Mouse (Mus musculus): ENCODE measurements around the gene 1700069L16Rik.

Gene 1700069L16Rik

DNA sequence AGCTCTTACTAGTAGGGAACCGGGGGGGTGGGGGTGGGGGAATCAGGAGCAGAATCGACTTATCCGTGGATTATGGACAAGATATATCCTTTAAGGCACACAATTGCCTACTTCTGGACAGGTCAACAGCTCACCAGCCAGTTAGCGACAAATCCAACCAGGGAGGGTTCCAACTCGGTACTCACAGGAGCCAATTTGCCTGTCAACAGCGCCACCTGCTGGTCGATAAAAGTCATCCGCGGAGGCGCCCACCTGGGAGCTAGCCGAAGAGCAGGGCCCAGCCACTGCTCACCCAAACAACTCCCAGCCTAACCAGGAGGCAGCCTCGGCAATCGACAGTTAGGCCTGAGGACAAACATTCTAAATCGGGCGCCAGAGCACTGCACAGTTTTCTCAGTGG lies at the start of gene 1700069L16Rik:
Gene 1700069L16Rik, minus strand, starts transcription at position 327 of the 400 bp plus-strand sequence.
- peak; percentile 90 for DNase-seq (ENCODE audit: low read depth, low spot score)

DNA sequence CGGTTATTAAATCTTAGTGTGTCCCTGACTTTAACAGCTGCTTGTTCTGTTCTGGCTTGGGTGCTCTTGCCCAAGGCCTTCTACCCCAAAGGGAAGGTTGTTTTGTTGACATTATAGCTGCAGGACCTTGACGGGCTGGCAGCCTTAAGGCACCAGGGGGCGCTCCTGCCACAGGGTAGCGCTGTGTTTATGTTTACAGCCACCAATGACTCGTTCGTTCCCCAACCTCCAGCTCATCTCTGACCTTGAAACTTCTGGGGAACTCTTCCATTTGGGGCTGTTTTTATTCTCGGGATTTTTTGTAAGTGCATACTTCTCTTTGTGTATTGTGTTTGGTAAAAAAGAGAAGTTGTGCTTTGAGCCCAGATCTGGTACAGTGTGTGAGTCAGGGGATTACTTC lies 49.1 kb upstream of the 1700069L16Rik start:
- peak; percentile 84 for DNase-seq (ENCODE audit: low read depth, low spot score)

DNA sequence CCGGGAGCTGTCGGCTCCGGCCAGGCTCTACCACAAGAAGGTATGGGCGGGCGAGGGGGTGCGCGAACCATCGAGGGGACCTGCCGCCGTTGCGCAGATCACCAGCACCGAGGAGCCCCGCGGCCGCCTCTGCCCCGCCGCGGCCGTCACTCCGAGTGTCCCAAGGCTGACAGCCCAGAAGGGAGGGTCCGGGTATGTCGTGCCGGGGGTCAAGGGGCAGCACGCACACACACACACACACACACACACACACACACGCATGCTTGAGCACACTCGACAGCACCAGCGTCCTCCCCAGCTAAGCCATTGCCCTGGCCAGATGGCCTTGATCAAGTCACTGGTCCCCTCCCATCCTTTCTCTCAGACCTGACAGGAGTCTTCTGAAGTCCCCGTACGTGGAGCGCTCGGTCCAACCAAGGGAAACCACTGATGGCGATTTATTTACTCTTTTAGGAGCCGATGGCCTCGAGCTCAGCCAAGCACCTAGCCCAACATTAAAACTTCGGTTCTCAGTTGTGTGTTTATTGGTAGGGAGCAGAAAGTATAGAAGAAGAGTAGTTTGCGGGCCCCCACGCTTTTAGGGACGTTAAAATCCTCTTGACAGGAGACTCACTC lies 48.4 kb upstream of the 1700069L16Rik start:
- peak; percentile 26 for DNase-seq (ENCODE audit: low read depth, low spot score)

DNA sequence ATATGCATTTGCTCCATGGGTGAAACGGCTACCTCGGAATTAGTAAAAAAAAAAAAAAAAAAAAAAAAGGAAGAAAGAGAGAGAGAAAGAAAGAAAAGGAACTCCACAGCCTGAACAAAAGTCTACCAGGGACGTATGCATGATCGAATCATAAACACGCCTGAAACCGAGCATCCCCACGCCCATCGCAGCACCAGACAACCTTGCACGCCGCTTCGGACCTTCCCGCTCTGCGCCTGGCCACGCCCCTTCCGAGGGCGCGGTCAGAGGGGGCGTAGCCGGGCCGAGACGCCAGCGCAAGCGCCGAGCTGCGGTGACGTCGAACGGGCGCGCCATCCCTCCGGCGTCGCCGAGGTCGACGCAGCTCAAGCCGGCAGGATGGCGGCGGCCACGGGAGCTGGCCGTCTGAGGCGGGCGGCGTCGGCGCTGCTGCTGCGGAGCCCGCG lies 47.9 kb upstream of the 1700069L16Rik start, which contains the start of the genes Sart3 and Iscu:
Gene Sart3, minus strand, starts transcription at position 61 of the 446 bp plus-strand sequence.
Gene Iscu, plus strand, starts transcription at position 299 of the 446 bp plus-strand sequence.
- peak; percentile 95 for DNase-seq (ENCODE audit: low read depth, low spot score)

DNA sequence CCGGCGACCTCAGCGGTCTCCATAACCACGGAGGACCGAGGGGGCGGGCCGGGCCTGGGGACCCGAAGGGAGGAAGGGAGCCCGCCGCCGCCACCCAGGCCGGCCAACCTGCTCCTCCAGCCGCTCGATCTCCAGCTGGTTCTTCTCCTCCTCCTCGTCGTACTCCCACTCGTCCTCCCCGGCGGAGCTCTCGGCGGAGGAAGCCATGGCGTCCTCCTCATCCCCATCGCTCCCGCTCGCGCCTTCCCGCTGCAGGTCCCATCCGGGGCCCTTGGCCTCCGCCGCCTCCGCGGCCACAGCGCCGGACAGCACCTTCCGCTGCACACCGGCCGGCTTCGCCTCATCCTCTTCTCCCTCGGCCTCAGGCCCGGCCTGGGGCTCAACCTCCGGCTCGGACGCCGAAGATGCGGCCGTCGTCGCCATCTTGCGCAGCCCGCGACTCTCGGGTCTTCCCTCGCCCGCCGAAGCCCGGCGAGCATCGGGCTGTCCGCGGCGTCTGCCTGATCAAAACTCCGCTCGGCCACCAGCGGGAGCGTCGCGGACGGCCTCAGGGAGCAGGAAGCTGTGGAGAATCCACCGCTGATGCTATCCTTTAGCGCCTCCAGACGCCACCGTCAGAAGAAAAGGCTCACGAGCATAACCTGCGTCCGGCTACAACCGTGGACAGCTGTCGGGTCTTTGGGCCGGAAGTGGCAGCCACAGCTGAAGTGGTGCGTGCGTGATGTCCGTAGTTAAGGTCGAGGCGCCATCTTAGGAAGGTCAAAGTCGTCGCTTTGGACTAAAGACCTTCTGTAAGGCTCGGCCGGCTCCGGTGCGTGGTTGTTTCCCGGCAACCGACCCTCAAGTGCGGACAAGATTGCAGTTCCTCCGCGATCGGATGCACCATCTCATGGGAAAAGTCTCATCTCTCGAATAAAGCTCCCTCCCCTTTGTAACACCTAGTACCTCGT lies 46.9 kb upstream of the 1700069L16Rik start:
- peak; percentile 93 for DNase-seq (ENCODE audit: low read depth, low spot score)

DNA sequence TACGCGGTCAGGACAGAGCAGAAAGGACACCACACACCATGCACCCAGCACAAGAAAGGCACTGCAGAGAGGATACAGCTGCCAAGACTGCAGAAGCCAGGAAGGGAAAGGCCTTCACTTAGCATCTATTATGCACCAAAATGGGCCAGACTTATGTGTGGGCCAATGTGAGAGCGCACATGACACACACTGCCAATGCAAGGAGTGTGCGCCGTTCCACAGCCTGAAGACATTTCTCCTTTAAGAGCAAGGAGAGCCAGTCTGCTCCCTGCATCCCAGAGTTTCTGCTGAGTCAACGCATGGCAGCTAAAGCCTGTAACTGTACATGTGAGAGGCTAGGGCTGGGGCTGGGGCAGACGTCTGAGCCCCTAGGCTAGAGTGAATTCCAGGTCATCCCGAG lies 44.2 kb upstream of the 1700069L16Rik start:
- DNase-seq (ENCODE audit: low read depth, low spot score): peak; percentile 27

DNA sequence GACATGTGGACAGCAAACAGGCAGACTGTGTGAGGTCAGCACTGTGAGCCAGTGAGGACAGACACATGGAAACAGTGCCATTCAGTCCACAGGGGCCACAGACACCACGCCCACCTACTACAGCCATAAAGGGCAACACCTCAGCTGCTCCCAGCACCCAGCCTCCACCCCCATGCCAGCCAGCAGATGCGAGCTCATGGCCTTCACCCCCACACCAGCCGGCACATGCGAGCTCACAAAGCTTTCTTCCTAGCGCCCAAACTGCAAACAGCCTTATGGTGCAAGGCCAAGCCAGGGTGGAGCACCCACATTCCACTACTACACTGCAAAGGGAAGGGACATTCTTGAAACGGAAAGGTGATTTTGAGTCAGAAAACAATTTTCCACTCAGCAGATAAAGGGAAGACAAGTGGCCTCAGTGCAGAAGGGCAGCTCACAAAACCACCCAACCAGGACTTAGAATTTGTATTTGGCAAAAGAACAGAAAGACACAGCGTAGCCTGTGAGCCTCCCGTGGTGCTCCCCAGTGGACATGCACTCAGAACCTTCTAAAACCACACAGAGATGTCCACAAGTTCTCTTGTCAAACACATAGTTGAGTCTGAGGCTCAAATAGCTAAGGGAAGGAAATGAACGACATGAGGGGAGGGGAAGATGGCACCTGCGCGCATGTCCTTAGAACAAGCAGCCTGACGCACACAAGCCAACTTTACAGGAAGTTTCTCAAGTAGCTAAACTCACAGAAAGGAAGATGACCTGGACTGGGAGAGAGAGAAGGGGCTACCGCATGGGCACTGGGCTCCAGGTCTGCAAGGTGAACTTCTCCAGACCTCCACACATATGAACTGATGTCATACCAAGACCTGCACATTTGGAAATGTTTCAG lies 41.3 kb upstream of the 1700069L16Rik start:
- DNase-seq (ENCODE audit: low read depth, low spot score): no peak

DNA sequence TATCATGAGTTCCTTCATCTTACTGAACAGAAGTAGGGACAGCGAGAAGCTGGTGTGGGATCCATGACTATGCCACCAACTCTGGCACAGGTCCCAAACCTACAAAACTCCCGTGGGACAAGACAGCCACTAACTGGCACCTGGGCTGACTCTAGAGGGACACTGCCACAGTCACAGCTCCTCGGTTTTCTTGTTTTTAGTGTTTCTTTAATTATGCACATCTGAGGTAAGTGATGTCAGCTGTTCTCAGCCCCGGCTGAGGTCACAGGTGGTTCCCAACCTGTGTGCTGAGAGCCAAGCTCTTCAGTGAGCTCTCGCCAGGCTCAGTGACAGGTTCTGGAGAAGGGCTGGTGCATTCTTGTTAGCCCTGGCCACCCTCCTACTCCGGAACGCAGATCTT lies 39.9 kb upstream of the 1700069L16Rik start:
- DNase-seq (ENCODE audit: low read depth, low spot score): no peak

DNA sequence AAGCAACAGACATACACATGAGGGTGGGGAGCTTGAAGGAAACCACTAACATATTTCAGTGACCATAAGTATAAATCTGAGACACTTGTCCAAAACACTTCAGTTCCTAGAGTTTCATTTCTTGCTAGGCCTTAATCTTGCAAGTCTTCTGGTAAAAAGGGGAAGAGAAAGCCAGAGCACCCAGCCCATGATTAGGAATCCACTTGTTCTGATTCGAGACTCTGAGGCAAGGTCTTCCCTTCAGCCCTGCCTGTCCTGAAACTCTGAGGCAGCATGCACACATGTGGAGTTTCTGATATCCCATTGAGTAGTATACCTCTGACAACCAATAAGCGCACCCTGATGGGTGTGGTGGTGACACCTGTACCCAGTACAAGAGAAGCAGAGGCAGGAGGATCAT lies 37.0 kb upstream of the 1700069L16Rik start:
- DNase-seq (ENCODE audit: low read depth, low spot score): no peak

DNA sequence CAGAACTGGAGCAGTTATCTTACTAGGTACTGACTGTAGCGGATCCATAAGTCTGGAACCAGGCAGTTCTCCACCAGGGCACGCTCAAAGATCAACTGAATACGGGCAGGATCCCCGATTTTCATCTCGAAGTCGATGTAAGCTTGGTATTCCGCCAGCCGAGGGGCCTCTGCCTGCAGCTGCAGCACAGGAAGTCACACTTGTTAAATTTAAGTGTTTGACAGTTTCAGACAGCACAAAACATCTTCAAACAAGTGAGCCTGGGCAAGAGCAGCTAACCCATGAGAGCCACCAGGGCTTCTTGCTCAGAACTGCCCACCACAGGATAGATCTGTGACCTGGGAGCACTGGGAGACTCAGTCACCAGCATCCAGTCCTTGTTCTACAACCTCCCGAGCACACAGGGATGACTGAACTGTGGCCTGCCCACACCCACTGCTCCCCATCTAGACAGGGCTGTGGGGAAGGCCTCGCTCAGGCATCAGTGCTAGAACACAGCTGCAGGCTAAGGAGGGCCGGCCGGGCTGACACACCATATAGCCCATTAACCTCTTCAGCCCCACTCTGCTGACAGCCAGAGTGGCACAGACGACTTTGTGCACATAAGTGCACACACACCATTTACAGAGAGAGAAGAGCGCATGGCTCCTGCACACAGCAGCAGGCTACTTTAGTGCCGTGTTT lies 30.9 kb upstream of the 1700069L16Rik start:
- DNase-seq (ENCODE audit: low read depth, low spot score): no peak

DNA sequence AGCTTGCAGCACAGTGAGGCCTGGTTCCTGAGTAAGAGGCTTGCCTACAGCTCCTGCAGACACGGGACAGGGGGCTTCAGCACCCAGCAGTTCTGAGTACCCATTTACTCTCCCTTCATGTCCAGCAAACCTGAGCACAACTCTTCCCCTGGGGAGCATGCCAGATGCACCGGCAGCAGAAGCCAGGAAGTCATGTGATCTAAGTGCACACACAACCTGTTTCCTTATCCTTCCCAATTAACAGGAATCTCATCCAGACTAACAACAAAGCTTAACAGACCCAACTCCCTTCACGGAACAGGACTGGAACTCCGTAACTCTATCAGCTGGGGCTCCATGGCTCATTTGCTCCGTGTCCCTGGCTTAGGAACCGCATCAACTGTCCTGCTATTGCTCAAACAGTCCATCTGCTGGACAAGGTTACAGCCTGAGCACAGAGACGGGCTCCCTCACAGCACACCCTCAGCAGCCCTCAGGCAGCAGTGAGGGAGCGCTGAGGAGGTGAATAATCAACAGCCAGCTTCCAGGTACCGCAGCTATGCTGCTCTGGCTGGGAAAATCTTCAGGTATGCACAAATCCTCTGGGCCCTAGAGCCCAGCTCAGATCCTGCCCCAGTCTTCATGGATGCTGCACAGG lies 27.1 kb upstream of the 1700069L16Rik start:
- DNase-seq (ENCODE audit: low read depth, low spot score): no peak

DNA sequence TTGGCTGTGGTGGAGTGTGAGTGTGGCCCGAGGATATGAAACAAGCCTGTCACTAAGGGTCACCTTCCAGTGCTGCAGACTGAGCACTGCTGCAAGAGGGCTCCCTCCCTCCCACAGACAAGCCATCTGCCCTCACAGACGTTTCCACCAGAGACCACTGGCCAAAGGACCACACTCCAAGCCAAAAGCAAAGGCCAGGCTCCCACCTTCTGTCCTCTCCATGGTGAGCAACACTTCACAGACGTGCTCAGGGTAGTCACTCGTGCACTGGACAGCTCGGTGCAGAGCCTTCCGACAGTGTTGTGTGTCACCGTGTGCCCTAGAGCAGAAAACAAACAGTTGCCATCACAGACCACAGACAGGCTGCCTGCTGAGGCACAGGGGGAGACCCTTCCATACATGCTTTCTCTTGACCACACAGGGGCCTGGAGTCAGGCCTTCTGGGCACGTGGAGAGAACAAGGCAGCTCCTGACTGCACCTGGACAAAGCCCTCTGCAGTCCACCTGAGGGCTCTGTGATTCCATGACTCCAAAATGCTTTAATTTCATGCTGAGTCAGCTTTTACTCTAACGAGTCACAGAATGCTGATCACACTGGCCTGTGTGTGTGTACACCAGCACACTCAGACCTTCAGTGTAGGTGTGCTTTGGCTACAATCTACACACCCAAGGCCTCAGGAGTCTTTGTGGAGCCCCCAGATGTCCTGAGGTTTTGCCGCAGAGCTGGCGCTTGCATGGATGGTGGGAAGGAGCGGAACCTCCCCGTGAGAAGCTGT lies 24.2 kb upstream of the 1700069L16Rik start:
- no peak for DNase-seq (ENCODE audit: low read depth, low spot score)

DNA sequence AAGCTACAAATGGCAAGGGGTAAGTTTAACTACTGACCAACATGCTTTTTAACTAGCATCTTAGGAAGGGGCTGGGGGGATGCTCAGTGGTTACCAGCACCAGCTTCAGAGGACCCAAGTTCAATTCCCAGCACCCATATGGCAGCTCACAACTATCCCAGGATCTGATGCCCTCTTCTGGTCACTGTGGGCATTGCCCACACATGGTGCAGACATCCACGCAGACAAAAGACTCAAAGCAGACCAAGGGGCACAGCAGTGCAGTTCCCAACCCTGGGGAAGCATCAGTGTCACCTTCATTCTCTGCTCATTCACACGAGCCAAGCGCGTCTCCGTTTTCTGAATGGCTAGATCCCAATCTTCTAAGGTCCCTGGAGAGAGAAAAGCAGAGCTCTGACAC lies 23.1 kb upstream of the 1700069L16Rik start:
- peak; percentile 54 for DNase-seq (ENCODE audit: low read depth, low spot score)

DNA sequence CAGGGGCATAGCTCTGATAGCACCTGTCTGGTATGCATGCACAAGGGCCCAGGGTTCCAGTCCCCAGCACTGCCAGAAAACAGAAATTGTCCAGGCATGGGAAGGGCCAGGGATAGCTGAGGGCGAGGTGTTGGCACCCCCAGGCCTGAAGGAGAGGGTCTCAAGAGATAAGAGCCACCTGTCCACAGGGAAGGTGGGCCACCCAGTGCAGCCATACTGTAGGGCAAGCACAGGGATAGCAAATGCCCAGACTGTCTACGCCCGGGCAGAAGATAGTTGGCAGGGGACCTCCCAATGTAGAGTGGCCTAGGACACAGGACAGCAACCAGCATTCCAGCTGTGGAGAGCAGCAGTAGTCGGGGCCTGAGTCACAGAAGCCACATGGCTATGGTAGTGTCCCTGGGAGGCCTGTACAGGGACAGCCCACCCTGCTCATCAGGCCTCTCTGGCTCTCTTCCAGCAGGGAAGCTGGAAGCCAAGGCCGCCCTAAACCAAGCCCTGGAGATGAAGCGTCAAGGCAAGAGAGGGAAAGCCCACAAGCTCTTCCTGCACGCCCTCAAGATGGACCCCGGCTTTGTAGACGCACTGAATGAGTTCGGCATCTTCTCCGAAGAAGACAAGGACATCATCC lies 13.2 kb upstream of the 1700069L16Rik start:
- DNase-seq (ENCODE audit: low read depth, low spot score): no peak

DNA sequence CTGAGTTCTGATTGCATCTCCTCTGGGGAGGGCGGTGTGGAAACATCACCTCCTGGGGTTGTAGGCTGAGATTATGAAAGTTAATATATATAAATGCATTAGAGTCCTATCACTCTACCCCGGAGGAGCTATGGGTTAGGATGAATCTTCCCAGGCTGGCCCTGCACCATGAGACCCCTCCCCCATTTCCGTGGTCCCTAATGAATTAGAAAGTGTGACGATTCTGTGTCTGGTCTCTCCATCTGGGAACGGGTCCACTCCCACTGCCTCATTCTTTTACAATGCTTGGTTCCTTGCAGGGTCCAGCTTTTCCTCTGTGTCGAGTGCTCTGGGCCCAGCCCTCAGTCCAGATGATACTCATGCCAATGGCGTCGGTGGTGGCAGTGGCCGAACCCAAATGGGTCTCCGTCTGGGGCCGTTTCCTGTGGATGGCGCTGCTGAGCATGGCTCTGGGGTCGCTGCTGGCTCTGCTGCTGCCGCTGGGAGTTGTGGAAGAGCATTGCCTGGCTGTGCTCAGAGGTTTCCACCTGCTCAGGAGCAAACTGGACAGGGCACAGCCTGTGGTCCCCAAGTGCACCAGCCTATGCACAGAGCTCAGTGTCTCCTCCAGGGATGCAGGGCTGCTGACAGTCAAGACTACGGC lies 12.1 kb upstream of the 1700069L16Rik start:
- DNase-seq (ENCODE audit: low read depth, low spot score): no peak

DNA sequence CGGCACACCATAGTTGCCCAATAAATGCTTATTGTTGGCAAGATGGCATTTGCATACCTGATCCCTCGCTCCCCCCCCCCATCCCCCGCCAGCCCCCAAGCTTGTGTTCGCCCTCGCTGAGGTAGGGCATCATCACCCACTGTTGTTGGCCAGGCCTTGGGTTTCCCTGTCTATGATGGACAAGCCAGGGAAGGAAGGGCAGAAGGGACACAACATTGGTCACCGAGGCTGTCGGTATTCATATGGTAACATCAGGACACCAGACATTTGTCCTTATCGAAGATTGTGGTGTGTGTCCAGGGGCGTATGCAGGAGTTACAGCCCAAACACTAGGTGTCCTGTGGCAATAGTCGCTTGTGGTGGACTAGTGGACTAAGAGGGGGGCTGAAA lies 11.5 kb upstream of the 1700069L16Rik start:
- no peak for DNase-seq (ENCODE audit: low read depth, low spot score)

DNA sequence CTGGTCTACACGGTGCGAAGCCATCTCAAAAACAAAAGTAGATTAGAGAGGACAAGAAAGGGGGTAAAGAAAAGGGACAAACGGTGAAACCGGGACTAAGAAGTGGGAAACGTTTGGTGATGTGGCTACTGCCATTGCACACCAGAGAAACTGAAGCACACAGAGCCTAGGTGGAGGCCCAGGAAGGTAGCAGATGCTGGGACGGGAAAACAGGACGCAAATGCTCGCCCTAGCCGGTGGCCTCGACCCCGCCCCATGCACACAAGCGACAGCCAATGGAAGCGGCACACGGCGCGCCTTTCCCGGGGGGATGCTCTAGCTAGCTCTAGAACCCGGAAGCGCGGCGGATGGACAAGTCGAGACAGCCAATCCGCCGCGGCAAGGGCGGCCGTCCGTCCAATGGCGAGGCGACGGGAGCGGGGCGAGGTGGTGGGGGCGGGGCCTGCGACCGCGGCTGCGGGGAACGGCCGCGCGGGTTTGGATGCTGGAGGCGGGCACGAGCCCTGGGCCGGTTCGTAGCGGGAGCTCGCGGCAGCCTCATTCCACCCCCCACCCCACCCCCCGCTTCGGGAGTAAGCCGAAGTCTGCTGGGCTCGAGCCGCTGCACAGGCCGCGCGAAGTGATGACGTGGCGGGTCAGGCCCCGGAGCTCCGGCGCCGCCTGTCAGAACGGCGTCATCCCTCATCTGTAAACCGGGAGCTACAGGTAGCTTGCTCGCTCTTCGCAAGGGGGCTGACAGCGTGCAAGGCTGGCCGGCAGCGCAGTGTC lies 11.0 kb upstream of the 1700069L16Rik start, which contains the start of gene Ficd:
Gene Ficd, plus strand, starts transcription at position 459 of the 768 bp plus-strand sequence.
- peak; percentile 98 for DNase-seq (ENCODE audit: low read depth, low spot score)

DNA sequence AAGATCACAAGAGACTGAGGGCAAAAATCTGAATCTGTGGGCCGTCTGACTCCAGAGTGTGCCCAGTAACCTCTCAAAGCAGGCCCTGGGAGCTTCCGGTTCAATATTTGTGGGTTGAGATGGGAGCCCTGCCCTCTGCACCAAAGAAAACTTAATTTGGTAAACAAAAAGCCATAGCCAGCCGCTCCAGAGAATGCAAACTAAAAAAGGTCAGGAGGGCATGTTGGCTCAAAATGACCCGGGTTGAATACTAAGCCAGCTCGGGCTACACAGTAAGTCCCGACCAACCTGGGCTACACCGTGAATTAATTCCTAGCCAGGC lies 10.4 kb upstream of the 1700069L16Rik start:
- no peak for DNase-seq (ENCODE audit: low read depth, low spot score)
